Mouse (Mus musculus): ENCODE data around the gene Tbc1d13. TPM values are rescaled to one million over a fixed set of nuclear protein-coding genes. Genes with fewer than 3 reads are reported as not detected.

The Tbc1d13 gene
- polyA plus RNA-seq, 1 experiment from 2014 or later: 18.7 TPM

GRCm38 (mm10) chr2:30095882-30096527 lies 37.5 kb upstream of the Tbc1d13 start:
- DNase-seq (ENCODE audit: low spot score): peak; percentile 38
- no peak overlapping the region for H3K9ac ChIP-seq
- peaks cover 44% of the 10 kb centered on the region for H3K36me3 ChIP-seq (replicated peaks; ENCODE audit: control insufficient read depth, insufficient read depth)
- ATAC-seq (ENCODE audit: low FRiP score): no peak
- no peak overlapping the region for H3K4me2 ChIP-seq (replicated peaks)
- WGBS: 89% methylated on average over 2 of the region's 2 CpGs
- peaks cover 7% of the 10 kb centered on the region; the same call in 1 of the 2 replicates for H3K4me1 ChIP-seq (replicated peaks; ENCODE audit: control insufficient read depth, insufficient read depth, low read length)
- H3K27me3 ChIP-seq (ENCODE audit: control insufficient read depth, insufficient read depth, low read length): no peaks in the 10 kb centered on the region
- no peaks in the 10 kb centered on the region for H3K9me3 ChIP-seq (ENCODE audit: control insufficient read depth, low read length)
- H3K4me3 ChIP-seq (replicated peaks; ENCODE audit: low read length): no peak overlapping the region
- H3K27ac ChIP-seq: no peak overlapping the region

DNA sequence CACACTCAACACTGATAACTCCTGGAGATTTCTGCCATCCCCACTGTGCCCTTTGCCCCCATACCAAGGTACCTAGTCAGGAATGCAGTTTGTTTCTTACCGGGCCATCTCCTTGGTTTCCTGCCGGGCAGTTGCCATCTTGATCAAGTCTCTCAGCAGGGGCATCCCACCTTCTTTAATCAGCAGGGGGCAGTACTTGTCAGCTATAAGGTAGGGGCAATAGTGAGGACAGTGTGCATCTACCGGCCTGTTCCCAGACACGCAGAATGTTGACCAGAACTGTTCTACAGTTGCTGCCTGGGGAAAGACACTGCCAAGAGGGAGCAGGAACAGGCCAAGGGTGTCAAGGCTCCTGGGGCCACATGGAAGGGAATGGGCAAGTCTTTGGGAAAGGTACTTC lies 33.3 kb upstream of the Tbc1d13 start:
- 73% methylated on average over 4 of the region's 4 CpGs for WGBS
- Histone ChIP-seq H3K27me3 (ENCODE audit: control insufficient read depth, insufficient read depth, low read length) (no peaks in the 10 kb centered on the region), H3K4me2 (replicated peaks) (no peak overlapping the region), H3K9me3 (ENCODE audit: control insufficient read depth, low read length) (no peaks in the 10 kb centered on the region), H3K36me3 (replicated peaks; ENCODE audit: control insufficient read depth, insufficient read depth) (peaks cover 83% of the 10 kb centered on the region), H3K4me1 (replicated peaks; ENCODE audit: control insufficient read depth, insufficient read depth, low read length) (no peaks in the 10 kb centered on the region), H3K4me3 (replicated peaks; ENCODE audit: low read length) (no peak overlapping the region), H3K9ac (no peak overlapping the region), H3K27ac (no peak overlapping the region)
- ATAC-seq (ENCODE audit: low FRiP score) (no peak), DNase-seq (ENCODE audit: low spot score) (no peak)

GRCm38 (mm10) chr2:30106364-30106763 lies 27.2 kb upstream of the Tbc1d13 start:
- ATAC-seq (ENCODE audit: low FRiP score): no peak
- H3K4me2 ChIP-seq (replicated peaks): no peak overlapping the region
- peaks cover 99% of the 10 kb centered on the region for H3K36me3 ChIP-seq (replicated peaks; ENCODE audit: control insufficient read depth, insufficient read depth)

GRCm38 (mm10) chr2:30107646-30108045 lies 25.9 kb upstream of the Tbc1d13 start:
- Histone ChIP-seq H3K27me3 (ENCODE audit: control insufficient read depth, insufficient read depth, low read length) (no peaks in the 10 kb centered on the region), H3K27ac (no peak overlapping the region), H3K9ac (no peak overlapping the region), H3K9me3 (ENCODE audit: control insufficient read depth, low read length) (no peaks in the 10 kb centered on the region), H3K4me1 (replicated peaks; ENCODE audit: control insufficient read depth, insufficient read depth, low read length) (no peaks in the 10 kb centered on the region), H3K4me2 (replicated peaks) (no peak overlapping the region), H3K36me3 (replicated peaks; ENCODE audit: control insufficient read depth, insufficient read depth) (peaks cover 95% of the 10 kb centered on the region), H3K4me3 (replicated peaks; ENCODE audit: low read length) (no peak overlapping the region)
- WGBS: 90% methylated on average over 5 of the region's 5 CpGs
- DNase-seq (ENCODE audit: low spot score) (no peak), ATAC-seq (ENCODE audit: low FRiP score) (no peak)

More at GRCm38 (mm10) chr2:30106364-30106763, 27.2 kb upstream of the Tbc1d13 start:
- Histone ChIP-seq H3K27me3 (ENCODE audit: control insufficient read depth, insufficient read depth, low read length) (no peaks in the 10 kb centered on the region), H3K27ac (no peak overlapping the region), H3K4me1 (replicated peaks; ENCODE audit: control insufficient read depth, insufficient read depth, low read length) (no peaks in the 10 kb centered on the region), H3K9me3 (ENCODE audit: control insufficient read depth, low read length) (no peaks in the 10 kb centered on the region), H3K4me3 (replicated peaks; ENCODE audit: low read length) (no peak overlapping the region), H3K9ac (no peak overlapping the region)
- peak; percentile 40 for DNase-seq (ENCODE audit: low spot score)

GRCm38 (mm10) chr2:30108260-30108659 lies 25.3 kb upstream of the Tbc1d13 start:
- no peaks in the 10 kb centered on the region for H3K4me1 ChIP-seq (replicated peaks; ENCODE audit: control insufficient read depth, insufficient read depth, low read length)
- H3K36me3 ChIP-seq (replicated peaks; ENCODE audit: control insufficient read depth, insufficient read depth): peaks cover 94% of the 10 kb centered on the region
- no peaks in the 10 kb centered on the region for H3K9me3 ChIP-seq (ENCODE audit: control insufficient read depth, low read length)
- no peak for DNase-seq (ENCODE audit: low spot score)
- no peaks in the 10 kb centered on the region for H3K27me3 ChIP-seq (ENCODE audit: control insufficient read depth, insufficient read depth, low read length)
- no peak overlapping the region for H3K4me2 ChIP-seq (replicated peaks)
- H3K9ac ChIP-seq: no peak overlapping the region
- ATAC-seq (ENCODE audit: low FRiP score): no peak
- WGBS: 94% methylated on average over 4 of the region's 4 CpGs
- no peak overlapping the region for H3K4me3 ChIP-seq (replicated peaks; ENCODE audit: low read length)
- H3K27ac ChIP-seq: no peak overlapping the region

DNA sequence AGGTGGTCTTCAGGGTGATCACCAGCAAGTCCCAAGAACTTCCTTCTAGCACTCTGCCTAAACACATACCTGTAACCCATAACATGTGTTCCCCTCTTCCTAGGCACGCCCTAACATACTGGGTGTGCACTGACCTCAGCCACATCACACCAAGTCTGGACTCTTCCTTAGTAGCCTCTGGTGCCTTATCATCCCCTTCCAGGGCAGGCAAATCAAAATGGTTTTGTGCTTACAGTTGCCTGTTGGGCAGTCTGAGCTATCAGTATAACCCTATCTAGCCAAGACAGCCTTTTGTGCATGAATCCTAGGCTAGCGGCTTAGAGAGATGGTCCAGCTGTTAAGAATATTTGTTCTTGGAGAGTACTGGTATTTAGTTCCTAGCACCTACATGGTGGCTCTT lies 22.0 kb upstream of the Tbc1d13 start:
- Histone ChIP-seq H3K9me3 (ENCODE audit: control insufficient read depth, low read length) (no peaks in the 10 kb centered on the region), H3K4me2 (replicated peaks) (no peak overlapping the region), H3K36me3 (replicated peaks; ENCODE audit: control insufficient read depth, insufficient read depth) (peaks cover 65% of the 10 kb centered on the region), H3K27ac (no peak overlapping the region), H3K27me3 (ENCODE audit: control insufficient read depth, insufficient read depth, low read length) (no peaks in the 10 kb centered on the region), H3K9ac (no peak overlapping the region), H3K4me3 (replicated peaks; ENCODE audit: low read length) (no peak overlapping the region), H3K4me1 (replicated peaks; ENCODE audit: control insufficient read depth, insufficient read depth, low read length) (no peaks in the 10 kb centered on the region)
- DNase-seq (ENCODE audit: low spot score) (no peak), ATAC-seq (ENCODE audit: low FRiP score) (no peak)
- 99% methylated on average over 2 of the region's 2 CpGs for WGBS

GRCm38 (mm10) chr2:30112564-30112963 lies 21.0 kb upstream of the Tbc1d13 start:
- Histone ChIP-seq H3K9ac (no peak overlapping the region), H3K9me3 (ENCODE audit: control insufficient read depth, low read length) (no peaks in the 10 kb centered on the region), H3K4me1 (replicated peaks; ENCODE audit: control insufficient read depth, insufficient read depth, low read length) (no peaks in the 10 kb centered on the region), H3K27me3 (ENCODE audit: control insufficient read depth, insufficient read depth, low read length) (no peaks in the 10 kb centered on the region), H3K36me3 (replicated peaks; ENCODE audit: control insufficient read depth, insufficient read depth) (peaks cover 54% of the 10 kb centered on the region), H3K27ac (no peak overlapping the region), H3K4me3 (replicated peaks; ENCODE audit: low read length) (no peak overlapping the region), H3K4me2 (replicated peaks) (no peak overlapping the region)
- DNase-seq (ENCODE audit: low spot score) (no peak), ATAC-seq (ENCODE audit: low FRiP score) (no peak)
- WGBS: 94% methylated on average over 5 of the region's 5 CpGs

- Histone ChIP-seq H3K27me3 (ENCODE audit: control insufficient read depth, insufficient read depth, low read length) (no peaks in the 10 kb centered on the region), H3K9ac (0 out of 2 replicates have a peak overlapping the region, but pooled peaks have one; percentile 3), H3K27ac (peak overlapping the region; percentile 30), H3K4me1 (replicated peaks; ENCODE audit: control insufficient read depth, insufficient read depth, low read length) (peaks cover 25% of the 10 kb centered on the region), H3K36me3 (replicated peaks; ENCODE audit: control insufficient read depth, insufficient read depth) (peaks cover 12% of the 10 kb centered on the region; the same call in 1 of the 2 replicates), H3K4me2 (replicated peaks) (peak overlapping the region; percentile 9; the same call in 1 of the 2 replicates), H3K4me3 (replicated peaks; ENCODE audit: low read length) (no peak overlapping the region), H3K9me3 (ENCODE audit: control insufficient read depth, low read length) (no peaks in the 10 kb centered on the region)
- DNase-seq (ENCODE audit: low spot score): no peak
- WGBS: 6% methylated on average over 6 of the region's 6 CpGs
- ATAC-seq (ENCODE audit: low FRiP score): peak; percentile 22
Observed at GRCm38 (mm10) chr2:30119641-30120051, 13.9 kb upstream of the Tbc1d13 start.

GRCm38 (mm10) chr2:30120269-30120668 lies 13.3 kb upstream of the Tbc1d13 start:
- ATAC-seq (ENCODE audit: low FRiP score): no peak
- 67% methylated on average over 4 of the region's 4 CpGs for WGBS
- Histone ChIP-seq H3K27me3 (ENCODE audit: control insufficient read depth, insufficient read depth, low read length) (no peaks in the 10 kb centered on the region), H3K4me1 (replicated peaks; ENCODE audit: control insufficient read depth, insufficient read depth, low read length) (peaks cover 30% of the 10 kb centered on the region), H3K9me3 (ENCODE audit: control insufficient read depth, low read length) (no peaks in the 10 kb centered on the region), H3K4me2 (replicated peaks) (no peak overlapping the region), H3K4me3 (replicated peaks; ENCODE audit: low read length) (no peak overlapping the region), H3K27ac (no peak overlapping the region), H3K9ac (0 out of 2 replicates have a peak overlapping the region, but pooled peaks have one; percentile 3), H3K36me3 (replicated peaks; ENCODE audit: control insufficient read depth, insufficient read depth) (peaks cover 9% of the 10 kb centered on the region; the same call in 1 of the 2 replicates)
- DNase-seq (ENCODE audit: low spot score): no peak

Data from hindbrain, embryonic 14.5 days (tissue).